Mouse (Mus musculus) kidney, postnatal 10 days (tissue): ENCODE measurements around the gene Pgam2.

Source experiments
- DNase-seq: peaks from one replicate; pipeline ENCODE4 v3.0.0; 2021; ENCODE audit warnings: mixed read lengths

The Pgam2 gene

DNA sequence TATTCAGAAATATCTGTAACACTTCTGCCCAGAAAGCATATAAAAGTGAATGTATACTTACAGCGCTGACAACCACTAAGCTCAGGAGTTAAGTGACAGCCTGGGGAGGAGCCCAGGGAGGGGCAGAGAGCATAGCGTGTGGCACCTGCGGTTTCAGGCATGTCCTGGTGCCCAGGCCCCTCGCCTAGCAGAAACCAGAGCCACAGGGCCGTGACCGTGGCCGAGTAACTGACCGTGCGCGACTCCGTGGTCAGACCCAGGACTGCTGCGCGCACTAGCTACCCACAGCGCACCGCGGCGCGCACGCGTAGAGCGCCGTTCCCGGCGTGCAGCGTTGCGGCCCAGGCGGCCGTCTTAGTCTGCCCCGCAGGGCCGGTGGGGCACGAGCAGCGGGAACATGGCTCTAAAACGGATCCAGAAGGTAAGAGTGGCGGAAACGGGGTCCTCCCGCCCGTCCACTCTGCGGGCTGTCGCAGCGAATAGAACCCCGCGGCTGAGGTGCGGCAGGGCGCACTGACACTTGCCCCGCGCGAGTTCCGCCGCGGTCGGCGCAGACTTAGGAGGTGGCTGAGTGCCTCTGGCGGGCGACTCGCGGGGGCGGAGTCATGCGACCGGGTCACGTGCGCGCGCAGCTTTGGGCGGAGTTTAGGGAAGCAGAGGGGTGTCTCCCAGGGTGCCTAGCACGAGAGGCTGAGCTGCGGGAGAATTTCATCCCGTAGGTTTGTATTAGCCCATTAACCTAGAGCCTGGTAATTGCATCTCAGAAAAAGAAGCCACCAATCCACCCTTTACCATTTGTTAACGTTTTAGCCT lies 41.5 kb downstream of the Pgam2 start, which contains the start of gene Urgcp:
Gene Urgcp, minus strand, starts transcription at position 557 of the 813 bp plus-strand sequence.
- DNase-seq: peak; percentile 96

DNA sequence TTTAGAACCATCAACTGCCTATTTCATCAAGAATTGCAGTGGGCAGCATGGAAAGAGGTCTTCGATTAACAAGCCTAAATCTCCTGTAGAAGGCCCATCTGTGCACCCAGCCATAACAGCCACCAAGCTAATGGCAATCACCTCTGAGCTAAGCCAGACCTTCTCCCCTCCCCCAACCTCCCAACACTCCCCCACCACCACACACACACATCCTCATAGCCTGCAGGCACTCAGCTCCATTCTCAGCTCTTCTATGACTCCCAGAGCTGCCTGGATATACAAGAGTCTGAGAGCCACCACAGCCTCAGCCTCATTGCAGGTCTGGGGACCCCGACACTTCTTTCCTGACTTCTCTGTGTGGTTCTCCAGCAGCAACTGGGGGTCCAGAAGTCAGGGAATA lies 49.8 kb downstream of the Pgam2 start:
- DNase-seq: no peak
